Mouse (Mus musculus) CH12.LX (cell line): ENCODE data around the gene Ttll7. TPM values are rescaled to one million over a fixed set of nuclear protein-coding genes. Genes with fewer than 3 reads are reported as not detected.

Source experiments
- DNase-seq: peaks from one replicate; pipeline ENCODE4 v3.0.0-alpha.2; 2013; ENCODE audit errors: extremely low read depth
- H3K27ac ChIP-seq: 2 replicates; pipeline ENCODE4 v1.5.1; 2012; ENCODE audit warnings: low read depth, mild to moderate bottlenecking, control low read depth, moderate library complexity; ENCODE audit not compliant: insufficient read depth
- H3K27me3 ChIP-seq: replicated peaks from 2 replicates; pipeline ENCODE3; 2012; ENCODE audit warnings: inconsistent platforms
- H3K36me3 ChIP-seq, 2 experiments: replicated peaks in 1 of 2; 2 replicates each; pipeline versions ENCODE3 to v1.6.1; 2012; ENCODE audit warnings: inconsistent platforms in 1 of 2, low read length in 1 of 2, mild to moderate bottlenecking in 1 of 2, mixed read lengths in 1 of 2, moderate library complexity in 1 of 2; ENCODE audit not compliant: control insufficient read depth in 1 of 2, insufficient read depth in 1 of 2
- H3K4me1 ChIP-seq, 2 experiments: 2 replicates each; pipeline ENCODE4 v1.6.1; 2012; ENCODE audit warnings: inconsistent platforms in 1 of 2, moderate library complexity in 1 of 2; ENCODE audit not compliant: insufficient read depth in 2 of 2, control insufficient read depth in 1 of 2
- H3K4me2 ChIP-seq: 2 replicates; pipeline ENCODE4 v1.6.1; 2012; ENCODE audit warnings: low read depth, mild to moderate bottlenecking, control low read depth; ENCODE audit not compliant: poor library complexity, insufficient read depth, severe bottlenecking
- H3K4me3 ChIP-seq, 3 experiments: fragments of 150-350 bp in 1 of 3; sonication (generic) in 1 of 3; replicated peaks in 1 of 3; 2 replicates each; pipeline versions ENCODE3 to v1.5.1; 2011 to 2012; ENCODE audit warnings: low read depth in 2 of 3, low read length in 2 of 3, mild to moderate bottlenecking in 2 of 3, moderate library complexity in 2 of 3, control low read depth in 1 of 3, improper control_type of control experiment in 1 of 3, inconsistent platforms in 1 of 3, mixed read lengths in 1 of 3; ENCODE audit not compliant: poor library complexity in 1 of 3
- H3K79me2 ChIP-seq: replicated peaks from 2 replicates; pipeline ENCODE4 v1.6.1; 2012; ENCODE audit warnings: mild to moderate bottlenecking, moderate library complexity; ENCODE audit not compliant: control insufficient read depth, poor library complexity, insufficient read depth, severe bottlenecking; ENCODE audit errors: extremely low read depth
- H3K9ac ChIP-seq: 2 replicates; pipeline ENCODE4 v1.6.1; 2012; ENCODE audit warnings: low read depth, mild to moderate bottlenecking, control low read depth, moderate library complexity; ENCODE audit not compliant: insufficient read depth
- H3K9me3 ChIP-seq: replicated peaks from 2 replicates; pipeline ENCODE3; 2012; ENCODE audit warnings: low read length, inconsistent platforms, mixed read lengths
- BHLHE40 ChIP-seq: IDR thresholded peaks from 2 replicates; pipeline ENCODE4 v1.6.1; 2011; ENCODE audit warnings: mild to moderate bottlenecking, low read depth, low read length, improper control_type of control experiment
- CHD1 ChIP-seq: IDR thresholded peaks from 2 replicates; pipeline ENCODE4 v1.6.1; 2012; ENCODE audit warnings: low read depth, low read length, improper control_type of control experiment, inconsistent platforms
- CHD2 ChIP-seq: IDR thresholded peaks from 2 replicates; pipeline ENCODE4 v1.6.1; 2011; ENCODE audit warnings: low read length, improper control_type of control experiment
- CTCF ChIP-seq, 2 experiments: IDR thresholded peaks in 1 of 2; conservative IDR thresholded peaks in 1 of 2; 2 replicates each; pipeline ENCODE4 v1.5.1; 2011 to 2012; ENCODE audit warnings: low read depth in 2 of 2, low read length in 2 of 2, improper control_type of control experiment in 1 of 2, inconsistent platforms in 1 of 2, mild to moderate bottlenecking in 1 of 2, moderate library complexity in 1 of 2
- E2F4 ChIP-seq: IDR thresholded peaks from 2 replicates; pipeline ENCODE4 v1.6.1; 2011; ENCODE audit warnings: low read depth, low read length, improper control_type of control experiment; ENCODE audit not compliant: insufficient replicate concordance
- ELF1 ChIP-seq: IDR thresholded peaks from 2 replicates; pipeline ENCODE4 v1.6.1; 2014; ENCODE audit warnings: low read depth, mild to moderate bottlenecking, inconsistent platforms, low read length, improper control_type of control experiment
- EP300 ChIP-seq: IDR thresholded peaks from 2 replicates; pipeline ENCODE4 v1.6.1; 2011; ENCODE audit warnings: low read length, improper control_type of control experiment
- ETS1 ChIP-seq: conservative IDR thresholded peaks from 2 replicates; pipeline ENCODE4 v1.6.1; 2012; ENCODE audit warnings: low read depth, mild to moderate bottlenecking, inconsistent platforms, low read length, improper control_type of control experiment, moderate library complexity
- IRF4 ChIP-seq: IDR thresholded peaks from 2 replicates; pipeline ENCODE4 v1.6.1; 2014; ENCODE audit warnings: low read depth, mild to moderate bottlenecking, inconsistent platforms, low read length, improper control_type of control experiment
- JUN ChIP-seq: IDR thresholded peaks from 2 replicates; pipeline ENCODE4 v1.6.1; 2011; ENCODE audit warnings: low read depth, mild to moderate bottlenecking, low read length, improper control_type of control experiment, moderate library complexity; ENCODE audit not compliant: insufficient read depth
- JUND ChIP-seq: conservative IDR thresholded peaks from 2 replicates; pipeline ENCODE4 v1.6.1; 2011; ENCODE audit warnings: low read depth, low read length, improper control_type of control experiment
- KAT2A ChIP-seq: IDR thresholded peaks from 2 replicates; pipeline ENCODE4 v1.6.1; 2012; ENCODE audit warnings: low read length, improper control_type of control experiment, inconsistent platforms; ENCODE audit not compliant: insufficient replicate concordance
- MAFK ChIP-seq: IDR thresholded peaks from 2 replicates; pipeline ENCODE4 v1.6.1; 2011; ENCODE audit warnings: low read length, improper control_type of control experiment; ENCODE audit not compliant: insufficient replicate concordance
- MEF2A ChIP-seq: IDR thresholded peaks from 2 replicates; pipeline ENCODE4 v1.6.1; 2014; ENCODE audit warnings: low read depth, mild to moderate bottlenecking, inconsistent platforms, low read length, improper control_type of control experiment, borderline replicate concordance
- MXI1 ChIP-seq: IDR thresholded peaks from 2 replicates; pipeline ENCODE4 v1.6.1; 2011; ENCODE audit warnings: mild to moderate bottlenecking, low read depth, low read length, improper control_type of control experiment
- NELFE ChIP-seq: IDR thresholded peaks from 2 replicates; pipeline ENCODE4 v1.6.1; 2011; ENCODE audit warnings: low read depth, low read length, improper control_type of control experiment
- PAX5 ChIP-seq: IDR thresholded peaks from 2 replicates; pipeline ENCODE4 v1.6.1; 2012; ENCODE audit warnings: low read length, inconsistent platforms, mixed read lengths
- POLR2AphosphoS2 ChIP-seq: IDR thresholded peaks from 2 replicates; pipeline ENCODE4 v1.6.1; 2011; ENCODE audit warnings: low read depth, low read length, improper control_type of control experiment
- USF2 ChIP-seq: conservative IDR thresholded peaks from 2 replicates; pipeline ENCODE4 v1.6.1; 2011; ENCODE audit warnings: low read depth, low read length, improper control_type of control experiment
- ZC3H11A ChIP-seq: IDR thresholded peaks from 2 replicates; pipeline ENCODE4 v1.6.1; 2012; ENCODE audit warnings: low read depth, mild to moderate bottlenecking, inconsistent platforms, low read length, improper control_type of control experiment
- dilution Hi-C: fragments of 300-500 bp; cut with MboI; formaldehyde crosslinking; loops from 2 replicates; pipeline ENCODE4 v1.14.3; 2020; ENCODE audit warnings: low sequenced_read_pairs; ENCODE audit not compliant: extremely low pct_unique_long_range_greater_than_20kb, extremely low pct_ligation_motif_present
- in situ Hi-C: fragments of 300-500 bp; cut with MboI; formaldehyde crosslinking; loops from 3 replicates; pipeline ENCODE4 v1.14.3; 2019; ENCODE audit warnings: low sequenced_read_pairs, low pct_ligation_motif_present, low pct_unique_long_range_greater_than_20kb, mixed read lengths
- polyA plus RNA-seq: library from polyadenylated mRNA; unstranded; fragments of >175 nt; gene quantifications from 2 replicates; pipeline ENCODE4 v1.2.1, GENCODE M21; 2012; ENCODE audit warnings: low read depth; ENCODE audit not compliant: insufficient read length
- total RNA-seq, 2 experiments: library from RNA; depleted of rRNA; stranded (reverse); fragments of 300-350 nt in 1 of 2; fragments of >200 nt in 1 of 2; gene quantifications; 2 replicates each; pipeline ENCODE4 v1.2.3; 2012 to 2014

The Ttll7 gene
- total and polyA plus RNA-seq, 3 experiments, result 1.7 to 3.9 (median 2.0) TPM

- Histone ChIP-seq H3K27ac (no peak overlapping the region), H3K4me2 (no peak overlapping the region), H3K9me3 (no peaks in the 10 kb centered on the region), H3K4me3 (no peak overlapping the region), H3K4me1 (no peaks in the 10 kb centered on the region; a peak in 1 of 4 replicates), H3K36me3 (no peaks in the 10 kb centered on the region), H3K9ac (no peak overlapping the region), H3K27me3 (no peaks in the 10 kb centered on the region), H3K79me2 (no peaks in the 10 kb centered on the region)
- in situ Hi-C loops (no loop called here), dilution Hi-C loops (no loop called here)
- no peak for DNase-seq
- TF ChIP-seq POLR2AphosphoS2 (no peak), ELF1 (no peak), MAFK (no peak), KAT2A (no peak), ZC3H11A (no peak), CTCF (conservative IDR thresholded peaks at IDR 0.05 in 1 of 2, IDR thresholded peaks at IDR 0.05 in 1 of 2; ENCODE audit: low read depth in 2 of 2, low read length in 2 of 2) (no peak), PAX5 (no peak), JUND (no peak), ETS1 (no peak), USF2 (no peak), CHD1 (no peak), MXI1 (no peak), NELFE (no peak), BHLHE40 (no peak), CHD2 (no peak), E2F4 (no peak), EP300 (no peak), JUN (no peak), MEF2A (no peak), IRF4 (no peak)
These were observed 174.1 kb downstream of the Ttll7 start for GRCm38 (mm10) chr3:147026248-147026647.

GRCm38 (mm10) chr3:147028382-147028781 is 176.2 kb downstream of the Ttll7 start:
- H3K36me3 ChIP-seq, result no peaks in the 10 kb centered on the region
- no peaks in the 10 kb centered on the region; a peak in 1 of 4 replicates for H3K4me1 ChIP-seq
- DNase-seq, result no peak
- TF ChIP-seq EP300, result no peak
- H3K4me2 ChIP-seq, result no peak overlapping the region
- H3K27me3 ChIP-seq, result no peaks in the 10 kb centered on the region
- no peaks in the 10 kb centered on the region for H3K79me2 ChIP-seq
- in situ Hi-C loops (no loop called here), dilution Hi-C loops (no loop called here)
- H3K4me3 ChIP-seq, result no peak overlapping the region
- no peaks in the 10 kb centered on the region for H3K9me3 ChIP-seq
- no peak overlapping the region for H3K9ac ChIP-seq
- H3K27ac ChIP-seq, result no peak overlapping the region
